Mouse (Mus musculus) kidney, embryonic 15.5 days (tissue): ENCODE measurements around the gene Ip6k3. TPM values are rescaled to one million over a fixed set of nuclear protein-coding genes. Genes with fewer than 3 reads are reported as not detected.

Experiments
- ATAC-seq: fragments of 200-750 bp; cut with Nextera tagmentation; replicated peaks from 2 replicates; pipeline ENCODE4 v1.8.0; 2017; ENCODE audit warnings: moderate TSS enrichment; ENCODE audit not compliant: low FRiP score
- H3K27ac ChIP-seq: fragments of 300-500 bp; sonication (generic); 2 replicates; pipeline ENCODE4 v1.5.1; 2015; ENCODE audit warnings: mild to moderate bottlenecking, inconsistent platforms
- H3K27me3 ChIP-seq: fragments of 300-500 bp; sonication (generic); 2 replicates; pipeline ENCODE4 v1.6.1; 2015; ENCODE audit warnings: inconsistent platforms
- H3K36me3 ChIP-seq: fragments of 300-500 bp; sonication (generic); 2 replicates; pipeline ENCODE4 v1.6.1; 2015; ENCODE audit warnings: inconsistent platforms
- H3K4me1 ChIP-seq: fragments of 300-500 bp; sonication (generic); 2 replicates; pipeline ENCODE4 v1.6.1; 2015; ENCODE audit warnings: inconsistent platforms
- H3K4me2 ChIP-seq: fragments of 300-500 bp; sonication (generic); 2 replicates; pipeline ENCODE4 v1.6.1; 2015; ENCODE audit warnings: moderate library complexity, mild to moderate bottlenecking, inconsistent platforms
- H3K4me3 ChIP-seq: fragments of 300-500 bp; sonication (generic); replicated peaks from 2 replicates; pipeline ENCODE4 v1.5.1; 2015; ENCODE audit warnings: mild to moderate bottlenecking, inconsistent platforms
- H3K9ac ChIP-seq: fragments of 300-500 bp; sonication (generic); 2 replicates; pipeline ENCODE4 v1.6.1; 2015; ENCODE audit warnings: mild to moderate bottlenecking, inconsistent platforms
- H3K9me3 ChIP-seq: fragments of 300-500 bp; sonication (generic); replicated peaks from 2 replicates; pipeline ENCODE4 v1.6.1; 2016; ENCODE audit warnings: inconsistent platforms
- WGBS: fragments of 180-500 bp; shearing (Covaris S2); methylation state at CpG from one replicate; pipeline ENCODE4 v1.1.7; 2015; ENCODE audit warnings: mixed read lengths; 5-methylcytosine and 5-hydroxymethylcytosine counted together
- polyA plus RNA-seq: library from polyadenylated mRNA; unstranded; fragments of >200 nt; fragmentation: Nextera tagmentation; extraction: Ambion mirVana; gene quantifications from 2 replicates; pipeline ENCODE4 v1.2.1, GENCODE M21; 2015

The Ip6k3 gene
- polyA plus RNA-seq, 1 experiment from 2014 or later: 0.10 TPM

GRCm38 (mm10) chr17:27179681-27180280 lies 12.2 kb upstream of the Ip6k3 start:
- Histone ChIP-seq H3K9ac (no peak overlapping the region), H3K9me3 (no peaks in the 10 kb centered on the region), H3K4me1 (peaks cover 14% of the 10 kb centered on the region), H3K27ac (no peak overlapping the region), H3K27me3 (peaks cover 3% of the 10 kb centered on the region; the same call in 1 of the 2 replicates), H3K36me3 (no peaks in the 10 kb centered on the region), H3K4me2 (no peak overlapping the region), H3K4me3 (no peak overlapping the region)
- 54% methylated on average over 12 of the region's 12 CpGs for WGBS
- no peak for ATAC-seq

GRCm38 (mm10) chr17:27178427-27179177 lies 11.0 kb upstream of the Ip6k3 start:
- no peak overlapping the region for H3K9ac ChIP-seq
- peaks cover 3% of the 10 kb centered on the region; the same call in 1 of the 2 replicates for H3K27me3 ChIP-seq
- H3K27ac ChIP-seq: no peak overlapping the region
- WGBS: 87% methylated on average over 17 of the region's 17 CpGs
- H3K36me3 ChIP-seq: no peaks in the 10 kb centered on the region
- H3K9me3 ChIP-seq: no peaks in the 10 kb centered on the region
- no peak overlapping the region for H3K4me3 ChIP-seq
- no peak for ATAC-seq
- peaks cover 14% of the 10 kb centered on the region for H3K4me1 ChIP-seq
- H3K4me2 ChIP-seq: no peak overlapping the region

GRCm38 (mm10) chr17:27178019-27178418 lies 10.4 kb upstream of the Ip6k3 start:
- H3K4me2 ChIP-seq: no peak overlapping the region
- ATAC-seq: no peak
- H3K4me1 ChIP-seq: peaks cover 14% of the 10 kb centered on the region
- no peak overlapping the region for H3K27ac ChIP-seq
- H3K9me3 ChIP-seq: no peaks in the 10 kb centered on the region
- H3K27me3 ChIP-seq: peaks cover 3% of the 10 kb centered on the region; the same call in 1 of the 2 replicates
- no peaks in the 10 kb centered on the region for H3K36me3 ChIP-seq
- 91% methylated on average over 9 of the region's 9 CpGs for WGBS
- H3K4me3 ChIP-seq: no peak overlapping the region
- no peak overlapping the region for H3K9ac ChIP-seq

GRCm38 (mm10) chr17:27176754-27177153 lies 9.2 kb upstream of the Ip6k3 start:
- Histone ChIP-seq H3K4me3 (no peak overlapping the region), H3K27me3 (peaks cover 3% of the 10 kb centered on the region; the same call in 1 of the 2 replicates), H3K27ac (no peak overlapping the region), H3K9me3 (no peaks in the 10 kb centered on the region), H3K4me2 (no peak overlapping the region), H3K4me1 (peaks cover 14% of the 10 kb centered on the region), H3K9ac (no peak overlapping the region), H3K36me3 (no peaks in the 10 kb centered on the region)
- WGBS: 91% methylated on average over 4 of the region's 4 CpGs
- no peak for ATAC-seq

- WGBS: 68% methylated on average over 3 of the region's 3 CpGs
- Histone ChIP-seq H3K4me2 (no peak overlapping the region), H3K9me3 (no peaks in the 10 kb centered on the region), H3K4me3 (no peak overlapping the region), H3K9ac (no peak overlapping the region), H3K27me3 (peaks cover 3% of the 10 kb centered on the region; the same call in 1 of the 2 replicates), H3K4me1 (peaks cover 14% of the 10 kb centered on the region), H3K27ac (no peak overlapping the region), H3K36me3 (no peaks in the 10 kb centered on the region)
- ATAC-seq: no peak
These were observed 8.7 kb upstream of the Ip6k3 start for GRCm38 (mm10) chr17:27176287-27176686.

GRCm38 (mm10) chr17:27175196-27175874 lies 7.7 kb upstream of the Ip6k3 start:
- 14% methylated on average over 14 of the region's 14 CpGs for WGBS
- peak; percentile 75 for ATAC-seq
- Histone ChIP-seq H3K4me2 (peak overlapping the region; percentile 2; the same call in 1 of the 2 replicates), H3K27ac (0 out of 2 replicates have a peak overlapping the region, but pooled peaks have one; percentile 14), H3K4me3 (no peak overlapping the region), H3K27me3 (peaks cover 3% of the 10 kb centered on the region; the same call in 1 of the 2 replicates), H3K9ac (no peak overlapping the region), H3K36me3 (no peaks in the 10 kb centered on the region), H3K9me3 (no peaks in the 10 kb centered on the region), H3K4me1 (peaks cover 14% of the 10 kb centered on the region)

GRCm38 (mm10) chr17:27173715-27174114 lies 6.1 kb upstream of the Ip6k3 start:
- Histone ChIP-seq H3K27me3 (0 out of 2 replicates have a peak, but pooled peaks cover 3% of the 10 kb centered on the region), H3K9ac (no peak overlapping the region), H3K27ac (no peak overlapping the region), H3K36me3 (no peaks in the 10 kb centered on the region), H3K4me3 (no peak overlapping the region), H3K4me1 (peaks cover 14% of the 10 kb centered on the region), H3K9me3 (no peaks in the 10 kb centered on the region), H3K4me2 (no peak overlapping the region)
- WGBS: 65% methylated on average over 3 of the region's 3 CpGs
- ATAC-seq: no peak

GRCm38 (mm10) chr17:27172459-27172858 lies 4.9 kb upstream of the Ip6k3 start:
- Histone ChIP-seq H3K4me2 (no peak overlapping the region), H3K27ac (no peak overlapping the region), H3K9me3 (no peaks in the 10 kb centered on the region), H3K4me3 (no peak overlapping the region), H3K9ac (no peak overlapping the region), H3K4me1 (peaks cover 14% of the 10 kb centered on the region), H3K36me3 (no peaks in the 10 kb centered on the region), H3K27me3 (0 out of 2 replicates have a peak, but pooled peaks cover 3% of the 10 kb centered on the region)
- 82% methylated on average over 9 of the region's 9 CpGs for WGBS
- no peak for ATAC-seq

- 0 out of 2 replicates have a peak, but pooled peaks cover under 1% of the 10 kb centered on the region for H3K27me3 ChIP-seq
- H3K4me1 ChIP-seq: peaks cover 11% of the 10 kb centered on the region
- no peak for ATAC-seq
- H3K27ac ChIP-seq: no peak overlapping the region
- H3K9ac ChIP-seq: no peak overlapping the region
- 71% methylated on average over 5 of the region's 5 CpGs for WGBS
- no peaks in the 10 kb centered on the region for H3K36me3 ChIP-seq
- no peaks in the 10 kb centered on the region for H3K9me3 ChIP-seq
- H3K4me3 ChIP-seq: no peak overlapping the region
- H3K4me2 ChIP-seq: no peak overlapping the region
These were observed 3.5 kb upstream of the Ip6k3 start for GRCm38 (mm10) chr17:27171121-27171520.

GRCm38 (mm10) chr17:27169952-27170695 lies 2.5 kb upstream of the Ip6k3 start:
- H3K4me2 ChIP-seq: no peak overlapping the region
- H3K4me3 ChIP-seq: no peak overlapping the region
- no peak overlapping the region for H3K9ac ChIP-seq
- no peak overlapping the region for H3K27ac ChIP-seq
- WGBS: 64% methylated on average over 11 of the region's 11 CpGs
- H3K9me3 ChIP-seq: no peaks in the 10 kb centered on the region
- H3K4me1 ChIP-seq: peaks cover 1% of the 10 kb centered on the region
- no peak for ATAC-seq
- no peaks in the 10 kb centered on the region for H3K36me3 ChIP-seq
- peaks cover 3% of the 10 kb centered on the region; the same call in 1 of the 2 replicates for H3K27me3 ChIP-seq

- 95% methylated on average over 4 of the region's 4 CpGs for WGBS
- no peaks in the 10 kb centered on the region for H3K9me3 ChIP-seq
- H3K4me1 ChIP-seq: no peaks in the 10 kb centered on the region
- no peak overlapping the region for H3K9ac ChIP-seq
- H3K27ac ChIP-seq: no peak overlapping the region
- H3K4me3 ChIP-seq: no peak overlapping the region
- H3K4me2 ChIP-seq: no peak overlapping the region
- ATAC-seq: no peak
- H3K36me3 ChIP-seq: no peaks in the 10 kb centered on the region
- H3K27me3 ChIP-seq: peaks cover 3% of the 10 kb centered on the region; the same call in 1 of the 2 replicates
These were observed 974 bp upstream of the Ip6k3 start for GRCm38 (mm10) chr17:27168569-27168968.
